12 mouse cellular contexts compared by ENCODE assay signal in the genomic region with DNA sequence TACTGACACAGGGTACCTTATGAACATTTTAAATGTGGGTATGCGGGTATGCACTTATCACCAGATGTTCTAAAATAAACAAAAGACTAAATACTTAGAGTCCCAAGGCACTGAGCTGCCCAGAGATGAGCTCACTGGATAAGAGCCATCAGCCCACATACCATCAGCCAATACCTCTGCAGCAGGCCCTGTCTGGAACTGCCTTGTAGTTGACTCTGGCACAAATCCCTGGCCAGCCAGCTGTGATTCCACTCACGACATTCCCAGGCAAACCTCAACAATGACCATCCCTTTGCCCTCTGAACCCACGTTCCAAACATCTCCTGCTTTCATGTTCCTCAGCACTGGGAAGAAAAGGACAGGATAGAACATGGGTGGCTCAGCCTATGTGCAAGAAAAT.
A peak's percentile ranks its signal among the peaks of the same experiment; 100 is the strongest.
DNase-seq lines count a peak whose midpoint lies in the region; ATAC-seq lines count a peak whose summit lies in the region.
"Had no signal": no experiment of that assay in that cellular context is flagged by ENCODE, and none has a peak within 500 bp of the region (broad histone marks: within the 10 kb centered on the region; RNA-seq: fewer than 3 reads in every experiment).

No protein-coding gene starts in this region.

- 70% methylated on average over 3 of the region's 3 CpGs for WGBS in hindbrain, embryonic 16.5 days
- 67% methylated on average over 3 of the region's 3 CpGs for WGBS in hindbrain, embryonic 13.5 days
- 77% methylated on average over 3 of the region's 3 CpGs for WGBS in neural tube, embryonic 14.5 days
- 72% methylated on average over 3 of the region's 3 CpGs for WGBS in neural tube, embryonic 15.5 days

- DNase-seq in fibroblast of lung, adult 2 months (ENCODE audit: low read depth) = peak; percentile 25
- DNase-seq in MN1 (ENCODE audit: low spot score) = no peak
- DNase-seq in frontal cortex, adult 2 months (ENCODE audit: extremely low spot score in 1 of 2, low spot score in 1 of 2) = no peak
- DNase-seq: cerebellum, adult 18-20 months; thymus, postnatal 4 days had no signal

- no peak overlapping the region for H3K4me2 ChIP-seq in hindbrain, embryonic 16.5 days (ENCODE audit: low read length)
- no peak overlapping the region for H3K4me2 ChIP-seq in hindbrain, embryonic 13.5 days
- no peak overlapping the region for H3K4me2 ChIP-seq in neural tube, embryonic 14.5 days (ENCODE audit: low read depth, low read length)
- no peak overlapping the region for H3K4me2 ChIP-seq in neural tube, embryonic 15.5 days
- H3K4me2 ChIP-seq: hindbrain, embryonic 14.5 days; lung, embryonic 15.5 days had no signal

- no peaks in the 10 kb centered on the region for H3K36me3 ChIP-seq in hindbrain, embryonic 16.5 days (ENCODE audit: control insufficient read depth, insufficient read depth, low read length)
- no peaks in the 10 kb centered on the region for H3K36me3 ChIP-seq in hindbrain, embryonic 13.5 days
- no peaks in the 10 kb centered on the region for H3K36me3 ChIP-seq in neural tube, embryonic 14.5 days (ENCODE audit: control insufficient read depth, insufficient read depth, low read length)
- no peaks in the 10 kb centered on the region for H3K36me3 ChIP-seq in neural tube, embryonic 15.5 days
- H3K36me3 ChIP-seq: lung, embryonic 15.5 days had no signal

- H3K27me3 ChIP-seq in hindbrain, embryonic 16.5 days (replicated peaks; ENCODE audit: control insufficient read depth, insufficient read depth, low read length) = no peaks in the 10 kb centered on the region
- no peaks in the 10 kb centered on the region for H3K27me3 ChIP-seq in hindbrain, embryonic 13.5 days
- no peaks in the 10 kb centered on the region for H3K27me3 ChIP-seq in neural tube, embryonic 14.5 days (ENCODE audit: control insufficient read depth, insufficient read depth, low read length)
- H3K27me3 ChIP-seq in neural tube, embryonic 15.5 days (replicated peaks) = no peaks in the 10 kb centered on the region
- H3K27me3 ChIP-seq: lung, embryonic 15.5 days had no signal

- no peak overlapping the region for H3K4me3 ChIP-seq in hindbrain, embryonic 16.5 days (ENCODE audit: low read length)
- H3K4me3 ChIP-seq in hindbrain, embryonic 13.5 days = no peak overlapping the region
- no peak overlapping the region for H3K4me3 ChIP-seq in neural tube, embryonic 14.5 days (ENCODE audit: low read depth, low read length)
- H3K4me3 ChIP-seq in neural tube, embryonic 15.5 days (replicated peaks) = no peak overlapping the region
- H3K4me3 ChIP-seq: lung, embryonic 15.5 days had no signal

- no peaks in the 10 kb centered on the region for H3K4me1 ChIP-seq in hindbrain, embryonic 16.5 days (ENCODE audit: control insufficient read depth, insufficient read depth, low read depth, low read length)
- H3K4me1 ChIP-seq in hindbrain, embryonic 13.5 days (replicated peaks) = no peaks in the 10 kb centered on the region
- no peaks in the 10 kb centered on the region for H3K4me1 ChIP-seq in neural tube, embryonic 14.5 days (ENCODE audit: control insufficient read depth, insufficient read depth, low read length)
- no peaks in the 10 kb centered on the region for H3K4me1 ChIP-seq in neural tube, embryonic 15.5 days
- H3K4me1 ChIP-seq: lung, embryonic 15.5 days had no signal

- no peak overlapping the region for H3K9ac ChIP-seq in hindbrain, embryonic 16.5 days (ENCODE audit: low read depth, low read length)
- no peak overlapping the region for H3K9ac ChIP-seq in hindbrain, embryonic 13.5 days
- H3K9ac ChIP-seq in neural tube, embryonic 14.5 days (replicated peaks; ENCODE audit: low read depth, low read length) = no peak overlapping the region
- no peak overlapping the region for H3K9ac ChIP-seq in neural tube, embryonic 15.5 days (replicated peaks)
- H3K9ac ChIP-seq: hindbrain, embryonic 14.5 days; lung, embryonic 15.5 days had no signal

- peak; percentile 64; the same call in 1 of the 2 replicates for ATAC-seq in hindbrain, embryonic 16.5 days
- ATAC-seq in hindbrain, embryonic 13.5 days (ENCODE audit: low FRiP score) = no peak
- peak; percentile 46; the same call in 1 of the 2 replicates for ATAC-seq in neural tube, embryonic 14.5 days (ENCODE audit: low read depth)
- no peak; the same call in 1 of the 2 replicates for ATAC-seq in neural tube, embryonic 15.5 days (ENCODE audit: low FRiP score)
- ATAC-seq: forebrain, embryonic 16.5 days had no signal

- no peaks in the 10 kb centered on the region for H3K9me3 ChIP-seq in hindbrain, embryonic 16.5 days (ENCODE audit: control insufficient read depth, low read length)
- H3K9me3 ChIP-seq in hindbrain, embryonic 13.5 days = no peaks in the 10 kb centered on the region
- no peaks in the 10 kb centered on the region for H3K9me3 ChIP-seq in neural tube, embryonic 14.5 days (ENCODE audit: control insufficient read depth, low read length)
- H3K9me3 ChIP-seq in neural tube, embryonic 15.5 days (replicated peaks) = no peaks in the 10 kb centered on the region
- H3K9me3 ChIP-seq: lung, embryonic 15.5 days had no signal

- no peak overlapping the region for H3K27ac ChIP-seq in hindbrain, embryonic 16.5 days (ENCODE audit: low read depth, low read length)
- H3K27ac ChIP-seq in hindbrain, embryonic 13.5 days = no peak overlapping the region
- H3K27ac ChIP-seq in neural tube, embryonic 14.5 days (ENCODE audit: low read depth, low read length) = no peak overlapping the region
- no peak overlapping the region for H3K27ac ChIP-seq in neural tube, embryonic 15.5 days (replicated peaks)
- H3K27ac ChIP-seq: hindbrain, embryonic 14.5 days; lung, embryonic 15.5 days had no signal

Comparison
In these comparisons a context has a peak if more than half of its experiments do, and no peak if none do; other contexts are left out.
1. ATAC-seq: peak in hindbrain, embryonic 16.5 days (single experiment) and neural tube, embryonic 14.5 days (single experiment); none in hindbrain, embryonic 13.5 days (single experiment) and neural tube, embryonic 15.5 days (single experiment).